Mouse (Mus musculus) heart, embryonic 15.5 days (tissue): ENCODE measurements around the gene Ttc4. TPM values are rescaled to one million over a fixed set of nuclear protein-coding genes. Genes with fewer than 3 reads are reported as not detected.

Experiments used
- ATAC-seq: fragments of 200-750 bp; cut with Nextera tagmentation; replicated peaks from 2 replicates; pipeline ENCODE4 v1.8.0; 2017; ENCODE audit warnings: low read depth, moderate TSS enrichment; ENCODE audit not compliant: insufficient number of reproducible peaks, insufficient read depth, low FRiP score
- H3K27ac ChIP-seq: fragments of 300-500 bp; sonication (generic); 2 replicates; pipeline ENCODE4 v1.5.1; 2015; ENCODE audit warnings: mild to moderate bottlenecking, inconsistent platforms
- H3K27me3 ChIP-seq: fragments of 300-500 bp; sonication (generic); 2 replicates; pipeline ENCODE4 v1.6.1; 2015; ENCODE audit warnings: inconsistent platforms
- H3K36me3 ChIP-seq: fragments of 300-500 bp; sonication (generic); 2 replicates; pipeline ENCODE4 v1.6.1; 2015; ENCODE audit warnings: mild to moderate bottlenecking, inconsistent platforms
- H3K4me1 ChIP-seq: fragments of 300-500 bp; sonication (generic); replicated peaks from 2 replicates; pipeline ENCODE4 v1.6.1; 2015; ENCODE audit warnings: inconsistent platforms
- H3K4me2 ChIP-seq: fragments of 300-500 bp; sonication (generic); 2 replicates; pipeline ENCODE4 v1.6.1; 2015; ENCODE audit warnings: inconsistent platforms, mild to moderate bottlenecking, moderate library complexity
- H3K4me3 ChIP-seq: fragments of 300-500 bp; sonication (generic); 2 replicates; pipeline ENCODE4 v1.5.1; 2015; ENCODE audit warnings: mild to moderate bottlenecking, inconsistent platforms
- H3K9ac ChIP-seq: fragments of 300-500 bp; sonication (generic); 2 replicates; pipeline ENCODE4 v1.6.1; 2015; ENCODE audit warnings: mild to moderate bottlenecking, inconsistent platforms
- H3K9me3 ChIP-seq: fragments of 300-500 bp; sonication (generic); replicated peaks from 2 replicates; pipeline ENCODE4 v1.6.1; 2016; ENCODE audit warnings: inconsistent platforms
- WGBS: fragments of 180-500 bp; shearing (Covaris S2); methylation state at CpG from one replicate; pipeline ENCODE4 v1.1.7; 2015; ENCODE audit warnings: mixed read lengths; 5-methylcytosine and 5-hydroxymethylcytosine counted together
- polyA plus RNA-seq: library from polyadenylated mRNA; unstranded; fragments of >200 nt; fragmentation: Nextera tagmentation; extraction: Ambion mirVana; gene quantifications from 2 replicates; pipeline ENCODE4 v1.2.1, GENCODE M21; 2015

The Ttc4 gene
- polyA plus RNA-seq, 1 experiment from 2014 or later = 46.8 TPM

DNA sequence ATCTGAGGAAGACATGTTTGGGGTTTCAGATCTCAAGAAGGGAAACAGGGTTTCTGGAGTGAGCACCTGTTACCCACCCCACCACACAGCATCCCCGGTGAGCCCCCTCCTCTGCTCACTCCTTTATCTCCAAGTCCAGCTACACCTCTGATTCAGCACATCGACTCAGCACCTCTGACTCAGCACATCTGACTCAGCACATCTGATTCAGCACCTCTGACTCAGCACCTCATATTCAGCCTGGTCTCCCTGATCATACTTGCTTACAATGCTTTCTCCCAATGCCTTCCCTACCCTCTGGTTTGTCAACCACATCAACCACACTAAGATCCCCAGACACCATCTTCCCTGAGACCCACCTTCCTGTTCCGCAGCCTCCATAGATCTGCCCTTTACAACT is 65.2 kb downstream of the Ttc4 start:
- ATAC-seq = no peak
- H3K4me2 ChIP-seq = no peak overlapping the region
- H3K9me3 ChIP-seq = no peaks in the 10 kb centered on the region
- H3K36me3 ChIP-seq = no peaks in the 10 kb centered on the region
- no peak overlapping the region for H3K9ac ChIP-seq
- no peak overlapping the region for H3K4me3 ChIP-seq
- H3K27me3 ChIP-seq = peaks cover 28% of the 10 kb centered on the region
- H3K4me1 ChIP-seq = peaks cover 6% of the 10 kb centered on the region
- no peak overlapping the region for H3K27ac ChIP-seq
- 56% methylated on average over 3 of the region's 3 CpGs for WGBS

DNA sequence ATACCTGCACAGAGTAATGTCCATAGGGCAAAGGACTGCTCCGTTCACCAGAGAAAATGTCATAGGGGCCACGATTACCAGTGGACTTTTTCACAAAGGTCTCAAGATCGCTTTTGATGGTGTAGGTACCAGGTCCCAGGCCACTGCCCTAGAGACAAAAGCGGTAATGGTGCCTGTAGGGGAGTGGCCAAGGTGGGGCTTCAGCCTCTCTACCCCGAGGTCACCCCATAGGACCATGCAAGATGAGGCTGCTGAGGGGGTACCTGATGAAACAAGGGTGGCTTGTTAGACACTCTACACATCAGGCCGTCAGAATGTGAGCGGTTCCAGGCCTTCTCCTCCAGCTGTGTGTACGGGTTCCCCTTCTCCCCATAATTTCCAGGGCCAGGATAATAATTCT is 65.6 kb downstream of the Ttc4 start:
- Histone ChIP-seq H3K4me2 (no peak overlapping the region), H3K27ac (no peak overlapping the region), H3K27me3 (peaks cover 26% of the 10 kb centered on the region), H3K9me3 (no peaks in the 10 kb centered on the region), H3K4me3 (no peak overlapping the region), H3K9ac (no peak overlapping the region), H3K4me1 (peaks cover 6% of the 10 kb centered on the region), H3K36me3 (no peaks in the 10 kb centered on the region)
- no peak for ATAC-seq
- WGBS = 67% methylated on average over 8 of the region's 8 CpGs

Other genes with a start within 250 kb of the Ttc4 start
- gene Pcsk9, start 214.6 kb downstream of the Ttc4 start, polyA plus RNA-seq = 0.59 and 1.8 TPM in 2 replicates
- not detected in 2 replicates for gene Bsnd, start 186.7 kb downstream of the Ttc4 start, polyA plus RNA-seq
- gene Dhcr24, start 117.9 kb downstream of the Ttc4 start, polyA plus RNA-seq = 1.9 and 2.8 TPM in 2 replicates
- not detected in 2 replicates for gene Lexm, start 61.7 kb downstream of the Ttc4 start, polyA plus RNA-seq
- gene Ttc22, start 56.5 kb downstream of the Ttc4 start, polyA plus RNA-seq = 0.47 and 0.99 TPM in 2 replicates
- gene Pars2, start 27.9 kb downstream of the Ttc4 start, polyA plus RNA-seq = 10.6 and 10.8 TPM in 2 replicates
- gene Mroh7, start 52.0 kb upstream of the Ttc4 start, polyA plus RNA-seq = 0.68 and 0.87 TPM in 2 replicates
- 0.31 and 0.36 TPM in 2 replicates for gene Fam151a, start 54.9 kb upstream of the Ttc4 start, polyA plus RNA-seq
- 6.1 and 6.4 TPM in 2 replicates for gene Acot11, start 126.1 kb upstream of the Ttc4 start, polyA plus RNA-seq
- 53.3 and 69.1 TPM in 2 replicates for gene Ssbp3, start 231.8 kb upstream of the Ttc4 start, polyA plus RNA-seq